Mouse (Mus musculus) embryo, embryonic 11 days (tissue): ENCODE measurements around the gene Wdr34.
"Not testable (repeated sequence)": the region's sequence is repeated elsewhere in the genome, so short reads cannot be mapped to it uniquely, and the experiment has no call there.

Experiments
- DNase-seq: peaks from one replicate; pipeline ENCODE4 v3.0.0-alpha.2; 2015

Gene Wdr34

GRCm38 (mm10) chr2:30066046-30066901 is 17.6 kb upstream of the Wdr34 start:
- DNase-seq = peak; percentile 98

DNA sequence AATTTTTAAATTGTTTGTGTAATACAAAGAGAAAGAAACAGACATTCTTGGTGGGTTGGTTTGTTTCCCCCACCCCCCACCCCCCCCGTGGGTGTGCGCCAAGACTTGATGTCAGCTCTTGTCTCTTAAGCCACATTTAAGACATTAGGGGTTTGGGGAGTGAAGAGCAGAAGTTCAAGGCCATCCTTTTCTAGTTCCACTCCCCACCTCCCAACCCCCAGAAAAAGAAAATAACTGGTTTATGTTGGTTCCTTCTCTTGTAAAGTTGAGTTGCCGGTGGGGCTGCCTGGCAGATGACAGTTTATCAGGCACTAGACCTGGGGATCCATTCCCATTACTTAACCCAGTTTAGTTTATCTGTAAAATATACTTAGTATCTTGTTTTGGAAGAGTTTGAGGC is 15.6 kb upstream of the Wdr34 start:
- DNase-seq = no peak

- no peak for DNase-seq
Measured at GRCm38 (mm10) chr2:30063791-30064190, 15.1 kb upstream of the Wdr34 start.

- DNase-seq = no peak
Measured at GRCm38 (mm10) chr2:30063235-30063634, 14.6 kb upstream of the Wdr34 start.

- peak; percentile 82 for DNase-seq
Measured at GRCm38 (mm10) chr2:30062249-30063093, 13.8 kb upstream of the Wdr34 start.

DNA sequence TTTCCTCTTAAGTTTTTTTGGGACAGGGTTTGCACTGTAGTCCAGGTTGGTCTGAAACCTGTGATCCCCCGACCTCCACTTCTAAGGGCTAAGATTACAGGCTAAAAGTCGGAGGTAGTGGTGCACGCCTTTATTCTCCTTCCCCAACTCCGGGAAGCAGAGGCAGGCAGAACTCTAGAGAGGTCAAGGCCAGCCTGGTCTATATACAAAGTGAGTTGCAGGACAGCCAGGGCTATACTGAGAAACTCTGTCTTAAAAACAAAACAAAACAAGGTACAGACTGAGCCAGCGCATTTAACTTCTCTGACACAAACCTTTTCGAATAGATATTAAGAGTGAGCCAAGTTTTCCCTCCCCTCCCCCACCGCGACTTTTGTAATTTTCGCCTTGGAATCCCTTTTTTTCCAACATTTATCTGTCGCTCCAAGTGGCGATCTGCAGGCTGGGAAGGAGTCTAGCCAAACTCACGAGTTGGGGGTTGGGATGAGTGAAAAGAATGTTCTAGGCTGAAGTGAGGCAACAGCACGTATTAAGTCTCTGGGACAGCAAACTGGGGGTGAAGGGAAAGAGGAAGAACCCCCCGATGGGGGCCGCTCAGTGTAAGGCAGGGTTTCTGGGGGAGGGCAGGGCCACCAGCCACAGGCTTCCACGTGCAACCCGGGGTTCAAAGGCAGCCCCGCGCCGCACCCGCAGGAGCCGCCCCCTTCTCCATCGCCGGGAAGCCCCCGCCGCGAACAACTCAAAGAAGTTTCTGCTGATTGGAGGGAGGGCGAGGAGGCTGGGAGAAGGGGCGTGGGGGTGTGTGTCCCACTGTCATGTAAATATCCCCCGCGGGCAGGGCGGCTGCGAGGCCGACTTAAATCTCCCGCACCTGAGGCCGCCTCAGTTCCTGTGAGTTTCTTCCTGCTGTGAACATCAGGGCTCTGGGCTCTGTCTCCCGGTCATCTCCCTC is 12.8 kb upstream of the Wdr34 start:
- peak; percentile 91 for DNase-seq

GRCm38 (mm10) chr2:30058418-30058817 is 9.7 kb upstream of the Wdr34 start:
- DNase-seq = no peak

GRCm38 (mm10) chr2:30057223-30057904 is 8.7 kb upstream of the Wdr34 start, which contains the start of gene Set:
TSS of gene Set (plus strand) at chr2:30057378.
- peak; percentile 59 for DNase-seq

GRCm38 (mm10) chr2:30056736-30057135 is 8.1 kb upstream of the Wdr34 start:
- no peak for DNase-seq

- DNase-seq = not testable (repeated sequence)
Measured at GRCm38 (mm10) chr2:30055310-30055709, 6.6 kb upstream of the Wdr34 start.

DNA sequence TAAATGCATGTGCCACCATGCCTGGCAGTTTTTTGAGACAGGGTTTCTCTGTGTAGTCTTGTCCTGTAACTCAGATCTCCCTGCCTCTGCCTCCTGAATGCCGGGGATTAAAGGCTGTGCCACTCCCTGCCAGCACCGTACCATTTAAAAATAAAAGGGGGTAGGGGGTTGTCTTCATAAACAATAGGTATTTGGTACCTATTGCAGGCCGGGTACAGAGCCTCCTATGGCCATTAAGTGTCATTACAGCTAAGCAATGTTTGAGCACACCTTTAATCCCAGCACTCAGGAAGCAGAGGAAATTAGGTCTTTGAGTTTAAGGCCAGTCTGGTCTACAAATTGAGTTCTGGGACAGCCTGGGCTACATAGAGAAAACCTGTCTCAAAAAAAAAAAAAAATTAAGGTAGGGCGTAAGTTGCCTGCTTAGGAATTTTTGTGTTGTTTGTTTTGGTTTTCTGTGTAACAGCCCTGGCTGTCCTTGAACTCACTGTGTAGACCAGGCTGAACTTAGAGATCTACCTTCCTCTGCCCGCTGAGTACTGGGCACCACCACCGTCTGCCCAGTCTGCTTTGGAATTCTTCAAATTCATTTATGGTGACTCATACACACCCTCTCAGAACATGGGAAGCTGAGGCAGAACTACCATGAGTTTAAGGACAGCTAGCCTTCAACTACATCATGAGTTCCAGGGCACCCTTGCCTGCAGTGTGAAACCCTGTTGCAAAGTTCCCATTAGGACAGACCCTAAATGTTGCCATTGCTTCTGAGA is 3.5 kb upstream of the Wdr34 start:
- no peak for DNase-seq

DNA sequence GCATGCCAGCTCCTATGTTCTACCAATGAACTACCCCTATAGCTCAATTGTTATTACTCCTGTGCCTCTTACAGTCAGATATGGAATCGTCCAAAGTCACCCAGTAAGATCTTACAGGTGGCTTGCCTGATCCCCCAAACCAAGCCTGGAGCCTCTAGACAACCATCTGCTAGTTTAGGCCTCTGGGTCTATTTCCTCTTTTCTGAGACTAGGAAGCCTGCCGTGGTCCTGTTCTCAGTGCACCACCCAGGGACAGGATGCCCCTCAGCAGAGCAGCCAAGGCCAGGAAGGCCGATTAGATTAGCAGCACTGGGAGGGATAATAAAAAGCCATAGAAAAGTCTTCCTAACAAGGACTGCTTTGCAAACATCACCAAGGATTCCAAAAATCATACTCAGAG is 1.1 kb upstream of the Wdr34 start:
- DNase-seq = no peak

GRCm38 (mm10) chr2:30048101-30048501 is 580 bp downstream of the Wdr34 start:
- no peak for DNase-seq

GRCm38 (mm10) chr2:30047127-30047526 is 1.6 kb downstream of the Wdr34 start:
- DNase-seq = no peak

DNA sequence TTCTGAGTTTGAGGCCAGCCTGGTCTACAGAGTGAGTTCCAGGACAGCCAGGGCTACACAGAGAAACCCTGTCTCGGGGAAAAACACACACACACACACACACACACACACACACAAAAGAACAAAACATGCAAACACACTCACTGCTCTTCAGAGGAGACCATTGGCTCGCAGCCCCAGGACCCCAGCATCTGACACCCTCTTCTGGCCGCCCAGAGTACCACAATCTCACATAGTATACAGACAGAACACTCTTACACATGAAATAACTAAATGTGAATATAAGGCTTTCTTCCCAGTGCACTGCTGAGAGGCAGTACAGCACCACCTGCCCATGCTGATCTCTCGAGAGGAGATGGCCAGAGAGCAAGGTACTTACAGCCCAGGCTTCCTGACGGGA is 4.1 kb downstream of the Wdr34 start:
- no peak for DNase-seq

GRCm38 (mm10) chr2:30042445-30042844 is 6.2 kb downstream of the Wdr34 start:
- peak; percentile 92 for DNase-seq

GRCm38 (mm10) chr2:30039687-30040086 is 9.0 kb downstream of the Wdr34 start:
- DNase-seq = no peak

DNA sequence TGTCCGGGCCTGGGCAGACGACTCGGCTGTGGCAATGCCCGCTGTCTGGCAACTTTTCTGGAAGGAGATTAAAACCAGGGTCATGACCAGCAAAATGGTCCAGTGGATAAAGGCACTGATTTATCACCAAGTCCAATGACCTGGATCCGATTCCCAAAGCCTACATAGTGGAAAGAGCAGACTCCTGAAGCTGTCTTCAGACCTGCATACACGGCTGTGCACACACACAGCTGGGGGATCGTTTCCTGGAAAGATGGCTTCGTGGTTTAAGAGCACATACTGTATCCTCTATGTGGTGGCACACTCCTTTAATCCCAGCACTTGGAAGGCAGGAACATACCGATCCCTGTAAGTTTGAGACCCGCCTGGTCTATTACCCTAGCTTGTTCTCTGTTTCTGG is 10.3 kb downstream of the Wdr34 start:
- no peak for DNase-seq

- no peak for DNase-seq
Measured at GRCm38 (mm10) chr2:30037762-30038161, 10.9 kb downstream of the Wdr34 start.

DNA sequence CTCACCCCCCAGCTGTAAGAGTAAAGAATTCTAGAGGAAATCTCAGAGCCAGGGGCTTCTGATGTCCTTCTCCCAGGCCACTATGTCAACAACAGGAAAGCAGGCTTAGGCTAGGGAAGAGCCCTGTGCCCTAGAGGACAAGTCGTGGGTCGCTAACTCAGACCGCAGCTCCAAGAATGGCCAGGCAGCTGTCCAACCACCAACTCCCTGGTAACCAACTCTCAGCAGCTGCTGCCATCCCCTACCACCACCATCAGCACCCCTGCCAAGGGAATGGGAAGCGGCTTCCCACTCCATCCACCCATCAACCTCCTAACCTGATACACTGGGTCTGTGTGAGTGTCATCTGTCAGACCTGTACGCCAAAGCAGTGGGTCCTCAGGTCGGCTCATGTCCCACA is 15.7 kb downstream of the Wdr34 start:
- no peak for DNase-seq

DNA sequence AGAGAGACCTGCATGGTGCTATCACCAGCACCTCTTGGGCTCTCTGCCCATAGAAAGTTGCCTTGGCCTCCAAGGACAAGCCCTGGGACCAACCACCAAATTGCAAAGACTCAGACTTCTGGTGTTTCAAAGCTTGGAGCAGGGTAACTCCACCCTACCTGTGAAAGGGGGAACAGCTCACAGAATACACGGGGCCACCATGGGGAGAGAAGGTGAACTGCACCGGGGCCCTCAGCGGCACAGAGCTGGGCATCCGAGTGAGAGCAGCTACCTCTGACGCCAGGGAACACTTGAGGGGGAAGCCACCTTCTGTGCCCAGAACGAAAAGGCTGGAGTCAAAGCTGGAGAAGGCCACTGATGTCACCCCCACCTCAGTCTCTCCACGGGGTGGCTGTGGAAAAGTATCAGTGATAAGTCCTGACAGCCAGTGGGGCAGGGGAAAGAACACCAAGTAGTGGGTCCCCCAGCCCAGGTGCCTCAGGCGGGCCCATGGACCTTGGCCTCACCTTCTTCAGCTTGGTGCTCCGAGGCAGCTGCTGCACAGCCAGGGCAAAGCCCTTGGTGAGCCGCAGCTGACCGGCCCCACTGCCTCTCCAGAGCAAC is 16.3 kb downstream of the Wdr34 start:
- peak; percentile 16 for DNase-seq
